In the genomic region with DNA sequence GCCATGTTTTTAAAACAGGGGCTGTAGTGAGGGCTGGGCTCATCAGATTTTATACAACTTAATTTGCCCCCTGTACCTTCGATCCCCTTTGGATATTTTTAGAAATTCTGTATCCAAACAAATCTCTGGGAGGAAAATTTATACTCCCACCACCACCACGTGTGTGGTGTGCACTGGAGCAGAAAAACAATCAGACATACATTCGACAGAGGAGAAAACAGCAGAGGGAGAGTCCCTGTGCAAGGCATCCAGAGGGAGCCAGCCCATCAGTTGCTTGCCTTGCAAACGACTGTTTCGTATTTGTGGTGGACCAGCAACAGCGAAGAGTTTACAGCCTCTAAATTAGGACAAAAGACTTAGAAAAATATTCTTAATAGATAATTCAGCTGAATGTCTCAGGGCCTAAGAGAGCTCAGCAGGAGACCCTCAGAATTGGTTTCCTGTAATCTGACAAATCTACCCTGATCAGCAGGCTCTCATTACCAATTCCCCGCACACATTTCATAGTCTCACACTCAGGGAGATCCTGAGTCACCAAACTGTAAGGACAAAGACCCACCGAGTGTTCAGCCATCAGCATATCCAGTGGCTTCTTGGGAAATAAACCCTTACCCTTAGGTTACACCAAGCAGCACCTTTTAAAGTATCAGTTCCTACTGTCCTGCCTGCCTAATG, we compare ENCODE assay signal across 25 mouse cellular contexts. TPM values are rescaled to one million over a fixed set of nuclear protein-coding genes. Genes with fewer than 3 reads are reported as not detected.
A peak's percentile ranks its signal among the peaks of the same experiment; 100 is the strongest.
DNase-seq lines count a peak whose midpoint lies in the region; ATAC-seq and TF ChIP-seq lines count a peak whose summit lies in the region.
"Had no signal": no experiment of that assay in that cellular context is flagged by ENCODE, and none has a peak within 500 bp of the region (broad histone marks: within the 10 kb centered on the region; RNA-seq: fewer than 3 reads in every experiment).

No protein-coding gene starts in this region.

- no peak overlapping the region for H3K4me2 ChIP-seq in forebrain, postnatal 0 days (ENCODE audit: low read depth)
- no peak overlapping the region for H3K4me2 ChIP-seq in hindbrain, embryonic 16.5 days (ENCODE audit: low read length)
- H3K4me2 ChIP-seq: heart, embryonic 11.5 days; limb, embryonic 12.5 days; liver, embryonic 12.5 days had no signal

- 41% methylated on average over 8 of the region's 8 CpGs for WGBS in forebrain, embryonic 10.5 days
- WGBS in forebrain, postnatal 0 days, result 20% methylated on average over 8 of the region's 8 CpGs
- WGBS in hindbrain, embryonic 16.5 days, result 23% methylated on average over 8 of the region's 8 CpGs

- 0 out of 2 replicates have a peak overlapping the region, but pooled peaks have one; percentile 51 for H3K27ac ChIP-seq in forebrain, embryonic 10.5 days
- no peak overlapping the region for H3K27ac ChIP-seq in forebrain, postnatal 0 days (ENCODE audit: low read depth, low read length)
- no peak overlapping the region for H3K27ac ChIP-seq in hindbrain, embryonic 16.5 days (ENCODE audit: low read depth, low read length)
- H3K27ac ChIP-seq: gastrocnemius, adult 2 months; limb, embryonic 12.5 days; liver, embryonic 12.5 days had no signal

- no peak for ATAC-seq in forebrain, postnatal 0 days
- ATAC-seq in hindbrain, embryonic 16.5 days, result 0 out of 2 replicates have a peak, but pooled peaks have one; percentile 37
- ATAC-seq: activated CD4-positive, CD25-positive, alpha-beta regulatory T cell, adult 4 months; CD4-positive, CD25-positive, alpha-beta regulatory T cell, adult 4 months; liver, embryonic 12.5 days had no signal

- no peaks in the 10 kb centered on the region for H3K9me3 ChIP-seq in forebrain, embryonic 10.5 days
- no peaks in the 10 kb centered on the region for H3K9me3 ChIP-seq in forebrain, postnatal 0 days (ENCODE audit: low read length)
- H3K9me3 ChIP-seq in hindbrain, embryonic 16.5 days (ENCODE audit: control insufficient read depth, low read length), result no peaks in the 10 kb centered on the region
- H3K9me3 ChIP-seq: limb, embryonic 12.5 days; liver, embryonic 12.5 days had no signal

- no peak for TF ChIP-seq CTCF in forebrain, postnatal 0 days (IDR thresholded peaks at IDR 0.05; ENCODE audit: low read depth)

- no peak overlapping the region for H3K4me3 ChIP-seq in forebrain, embryonic 10.5 days
- H3K4me3 ChIP-seq in forebrain, postnatal 0 days (ENCODE audit: low read depth, low read length), result no peak overlapping the region
- no peak overlapping the region for H3K4me3 ChIP-seq in hindbrain, embryonic 16.5 days (ENCODE audit: low read length)
- H3K4me3 ChIP-seq: erythroblast, embryonic 14.5 days; gastrocnemius, adult 2 months; limb, embryonic 12.5 days; liver, embryonic 12.5 days; myocyte had no signal

- H3K36me3 ChIP-seq in forebrain, embryonic 10.5 days (replicated peaks), result no peaks in the 10 kb centered on the region
- H3K36me3 ChIP-seq in forebrain, postnatal 0 days (ENCODE audit: insufficient read depth), result no peaks in the 10 kb centered on the region
- no peaks in the 10 kb centered on the region for H3K36me3 ChIP-seq in hindbrain, embryonic 16.5 days (ENCODE audit: control insufficient read depth, insufficient read depth, low read length)
- H3K36me3 ChIP-seq: G1E; limb, embryonic 12.5 days; liver, embryonic 12.5 days had no signal

- H3K9ac ChIP-seq in forebrain, postnatal 0 days, result no peak overlapping the region
- H3K9ac ChIP-seq in hindbrain, embryonic 16.5 days (ENCODE audit: low read depth, low read length), result no peak overlapping the region
- H3K9ac ChIP-seq: limb, embryonic 12.5 days; liver, embryonic 12.5 days had no signal

- H3K4me1 ChIP-seq in forebrain, embryonic 10.5 days, result peaks cover 23% of the 10 kb centered on the region
- H3K4me1 ChIP-seq in forebrain, postnatal 0 days (ENCODE audit: insufficient read depth), result no peaks in the 10 kb centered on the region
- H3K4me1 ChIP-seq in hindbrain, embryonic 16.5 days (ENCODE audit: control insufficient read depth, insufficient read depth, low read depth, low read length), result no peaks in the 10 kb centered on the region
- H3K4me1 ChIP-seq: liver, embryonic 12.5 days had no signal

- no peak for DNase-seq in forebrain, embryonic 10.5 days (ENCODE audit: extremely low spot score, low spot score)
- DNase-seq in forebrain, postnatal 0 days, result no peak
- DNase-seq in kidney, postnatal 4 days, result peak; percentile 4 to 9
- DNase-seq in kidney, adult 18-20 months, result no peak
- DNase-seq in brain, adult 2 months (ENCODE audit: low read depth, low spot score), result peak; percentile 6
- no peak for DNase-seq in right cerebral cortex, adult 18-20 months
- DNase-seq in lung, postnatal 36 days, result no peak
- DNase-seq: adrenal gland, postnatal 10 days; cerebellum, adult 11-12 months; cerebellum, postnatal 25 days; gastrocnemius, adult 2 months; heart, postnatal 10 days; kidney, adult 8-10 months; lung, adult 2 months; thymus, postnatal 25 days had no signal

- H3K27me3 ChIP-seq in forebrain, embryonic 10.5 days (ENCODE audit: poor library complexity, severe bottlenecking), result no peaks in the 10 kb centered on the region
- no peaks in the 10 kb centered on the region for H3K27me3 ChIP-seq in forebrain, postnatal 0 days (ENCODE audit: insufficient read depth, low read length)
- no peaks in the 10 kb centered on the region for H3K27me3 ChIP-seq in hindbrain, embryonic 16.5 days (replicated peaks; ENCODE audit: control insufficient read depth, insufficient read depth, low read length)
- H3K27me3 ChIP-seq: limb, embryonic 12.5 days; liver, embryonic 12.5 days had no signal

RNA-seq across cellular contexts. Expression of a gene that starts 40.4 kb away (rescaled TPM):
- polyA plus RNA-seq in forebrain, embryonic 10.5 days (2016; fragmentation: Nextera tagmentation; extraction: Ambion mirVana), result 4.8 and 4.9 TPM in 2 replicates
- 5.7 and 15.0 TPM in 2 replicates for total RNA-seq in forebrain, postnatal 0 days (2014; rRNA removed)
- 1.9 and 5.6 TPM in 2 replicates for polyA plus RNA-seq in forebrain, postnatal 0 days (2015; fragmentation: Nextera tagmentation; extraction: Ambion mirVana)
- 9.0 and 14.8 TPM in 2 replicates for polyA plus RNA-seq in hindbrain, embryonic 16.5 days (2015; fragmentation: Nextera tagmentation; extraction: Ambion mirVana)
- total RNA-seq: megakaryocyte-erythroid progenitor cell, adult 5-6 weeks had no signal
- polyA plus RNA-seq: activated CD4-positive, CD25-positive, alpha-beta regulatory T cell, adult 4 months; CD4-positive, CD25-positive, alpha-beta regulatory T cell, adult 4 months; erythroblast, embryonic 14.5 days; G1E; myocyte had no signal

Comparison
In these comparisons a context has a peak if more than half of its experiments do, and no peak if none do; other contexts are left out.
1. DNase-seq: peak in kidney, postnatal 4 days (2 of 2) and brain, adult 2 months (single experiment); none in forebrain, embryonic 10.5 days (single experiment), forebrain, postnatal 0 days (single experiment), kidney, adult 18-20 months (single experiment), right cerebral cortex, adult 18-20 months (single experiment) and lung, postnatal 36 days (single experiment).